Mouse (Mus musculus) layer of hippocampus, adult 9-11 months (tissue): ENCODE measurements at regions not wholly inside any gene's neighbourhood (a gene's known extent, or its start where the extent isn't known, plus 50 kb on each side); places are given as distances from the start of the nearest gene placed in this dataset.

ENCODE experiments used
- DNase-seq: peaks from one replicate; pipeline ENCODE4 v3.0.0; 2022

DNA sequence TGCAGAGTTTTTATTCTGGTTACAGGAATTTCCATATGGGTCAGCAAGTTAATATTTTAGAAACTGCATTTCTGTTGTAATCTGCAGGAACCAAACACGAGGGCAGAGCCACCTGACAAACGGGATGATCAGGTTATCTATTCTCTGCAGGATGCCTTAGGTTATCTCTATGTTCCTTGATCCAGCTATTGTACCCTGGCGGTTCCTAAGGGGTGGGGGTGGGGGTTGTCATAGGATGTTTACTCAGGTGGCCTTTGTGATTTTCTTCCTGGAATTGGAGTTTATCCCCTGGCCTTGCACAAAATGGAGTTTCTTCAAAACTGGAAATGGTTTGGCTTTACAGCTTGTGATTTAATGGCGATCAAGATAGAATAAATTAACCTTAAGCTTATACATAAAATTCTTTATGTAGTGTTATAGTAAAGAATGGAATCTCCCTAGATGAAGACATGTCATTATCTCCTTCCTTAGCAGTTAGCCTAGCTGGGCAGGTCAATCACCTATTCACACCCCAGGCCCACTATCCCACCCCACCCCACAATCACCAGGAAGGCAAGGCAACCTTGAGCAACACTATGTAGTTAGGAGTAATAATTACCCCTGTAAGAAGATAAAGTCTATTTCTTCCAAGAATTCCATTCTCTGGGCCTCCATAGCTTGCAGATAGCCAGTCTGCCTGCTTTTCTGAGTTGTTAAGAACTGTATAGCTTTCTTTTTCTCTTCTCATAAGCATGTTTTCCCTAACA, 192.3 kb upstream of the B430218F22Rik start:
- no peak for DNase-seq

DNA sequence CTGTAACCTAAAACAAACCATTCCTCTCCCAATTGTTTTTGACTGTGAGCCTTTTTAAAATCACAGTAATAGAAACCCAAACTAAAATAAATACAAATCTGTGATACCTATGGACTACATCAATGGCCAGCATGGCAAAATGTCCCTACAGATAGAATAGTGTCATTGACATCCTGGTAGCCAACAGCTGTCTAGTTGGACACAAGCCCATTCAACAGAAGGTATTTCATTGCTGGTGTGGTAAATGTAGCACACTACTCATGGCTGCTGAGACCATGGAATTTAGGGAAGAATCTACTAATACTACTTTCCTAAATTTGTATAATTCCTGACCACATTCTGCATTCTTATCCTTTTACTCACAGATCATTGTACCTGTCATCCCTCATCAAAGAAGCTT, 178.3 kb upstream of the B430218F22Rik start:
- DNase-seq = no peak

- DNase-seq = no peak
Measured at GRCm38 (mm10) chr13:118227354-118227753, 159.1 kb upstream of the B430218F22Rik start.

- DNase-seq = no peak
Measured at GRCm38 (mm10) chr13:118237968-118238367, 148.5 kb upstream of the B430218F22Rik start.

- DNase-seq = no peak
Measured at GRCm38 (mm10) chr13:118244680-118245079, 141.8 kb upstream of the B430218F22Rik start.

GRCm38 (mm10) chr13:118245546-118245945, 140.9 kb upstream of the B430218F22Rik start:
- DNase-seq = no peak

DNA sequence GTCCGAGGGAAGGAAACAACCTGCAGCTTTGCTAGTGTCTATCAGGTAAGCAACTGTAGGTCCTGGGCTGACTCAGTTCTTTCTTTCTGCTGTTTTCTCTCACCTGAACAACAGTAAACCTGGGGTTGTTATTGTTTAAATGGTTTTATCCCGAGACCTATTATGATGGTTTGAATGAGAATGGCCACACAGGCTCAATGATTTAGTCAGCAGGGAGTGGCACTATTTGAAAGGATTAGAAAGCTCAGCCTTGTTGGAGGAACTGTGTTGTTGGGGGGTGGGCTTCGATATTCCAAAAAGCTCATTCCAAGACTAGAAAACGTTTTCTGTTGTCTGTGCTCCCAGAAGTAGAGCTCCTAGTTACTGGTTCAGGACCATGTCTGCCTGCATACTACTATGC, 126.8 kb upstream of the B430218F22Rik start:
- DNase-seq = no peak

GRCm38 (mm10) chr13:118262971-118263370, 123.5 kb upstream of the B430218F22Rik start:
- no peak for DNase-seq

GRCm38 (mm10) chr13:118265763-118266520, 120.5 kb upstream of the B430218F22Rik start:
- DNase-seq = no peak

DNA sequence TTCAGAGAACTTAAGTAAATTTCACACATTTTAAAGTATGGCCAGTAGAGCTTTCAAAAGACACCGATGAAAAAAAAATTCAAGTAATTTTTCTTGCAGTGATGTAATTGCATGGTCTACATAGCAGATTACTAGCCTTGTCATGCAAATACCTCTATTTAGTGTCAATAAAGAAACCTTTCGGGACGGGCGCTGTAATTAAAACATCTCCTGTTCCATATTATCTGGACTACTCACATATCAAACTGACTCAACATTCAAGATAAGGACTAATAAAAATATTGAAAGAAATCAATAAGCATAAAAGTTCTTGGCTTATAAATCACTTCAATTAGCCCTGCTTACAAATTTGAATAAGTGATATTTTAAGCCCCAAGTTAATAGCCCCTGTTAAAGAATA, 113.5 kb upstream of the B430218F22Rik start:
- DNase-seq = no peak

DNA sequence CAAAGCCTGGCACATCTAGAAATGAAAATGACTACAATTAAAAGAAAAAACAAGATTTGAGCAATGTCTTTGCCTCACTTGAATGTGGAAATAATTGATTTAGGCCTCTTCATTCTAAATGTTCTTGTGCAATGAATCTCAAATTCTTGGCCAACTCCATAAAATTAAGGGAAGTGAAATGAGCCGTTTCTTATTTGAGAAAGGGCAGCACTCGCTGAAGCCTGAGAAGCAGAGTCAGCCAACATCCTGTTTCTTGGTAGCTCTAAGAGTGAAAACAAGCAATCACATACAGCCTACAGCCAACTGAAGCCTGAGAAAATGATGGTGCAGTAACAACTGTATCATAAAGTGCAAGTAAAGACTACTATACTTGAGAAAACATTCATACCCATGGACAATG, 105.5 kb upstream of the B430218F22Rik start:
- no peak for DNase-seq

GRCm38 (mm10) chr13:118293728-118294127, 92.7 kb upstream of the B430218F22Rik start:
- no peak for DNase-seq

- no peak for DNase-seq
Measured at GRCm38 (mm10) chr13:118310080-118310479, 76.3 kb upstream of the B430218F22Rik start.

GRCm38 (mm10) chr13:118313676-118314075, 72.8 kb upstream of the B430218F22Rik start:
- peak; percentile 5 for DNase-seq
